8 mouse cellular contexts compared by ENCODE assay signal in the genomic region with DNA sequence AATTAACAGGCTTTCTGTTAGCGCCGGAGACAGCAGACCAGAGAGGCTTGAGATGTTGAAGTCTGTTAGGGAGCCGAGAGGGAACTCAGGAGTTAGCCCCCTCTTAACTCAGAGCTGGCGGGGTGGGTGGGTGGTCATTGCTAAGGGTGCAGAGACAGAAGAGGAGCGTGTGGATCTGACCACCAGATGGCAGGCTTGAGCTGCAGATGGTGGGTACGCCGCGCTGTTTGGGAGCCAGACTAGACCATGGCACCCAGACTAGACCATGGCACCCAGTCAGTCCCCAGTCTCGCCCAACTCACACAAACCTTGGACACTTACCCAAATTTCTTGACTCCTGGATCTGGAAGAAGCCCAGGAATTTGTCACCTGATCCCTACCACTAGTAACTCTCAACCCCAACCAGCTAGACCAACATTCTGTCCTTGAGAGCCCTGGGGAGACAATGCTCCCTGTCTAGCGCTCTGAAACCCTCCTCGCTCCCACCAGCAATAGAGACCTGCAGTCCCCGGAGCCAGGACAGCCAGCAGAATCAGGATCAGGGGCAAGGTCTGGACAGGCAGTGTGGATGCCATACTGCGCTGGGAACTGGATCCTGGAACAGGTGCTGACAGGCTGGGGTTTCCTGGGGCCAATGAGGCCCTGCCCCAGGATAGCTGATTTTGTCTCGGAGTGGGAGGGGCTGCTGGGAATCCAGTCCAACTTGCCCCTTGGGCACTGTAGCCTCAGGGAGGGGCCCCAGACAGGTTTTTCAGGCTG. TPM values are rescaled to one million over a fixed set of nuclear protein-coding genes. Genes with fewer than 3 reads are reported as not detected.
A peak's percentile ranks its signal among the peaks of the same experiment; 100 is the strongest.
DNase-seq lines count a peak whose midpoint lies in the region; ATAC-seq and TF ChIP-seq lines count a peak whose summit lies in the region.

No protein-coding gene starts in this region.

- WGBS in hindbrain, embryonic 12.5 days: 9% methylated on average over 14 of the region's 14 CpGs
- WGBS in lung, postnatal 0 days: 12% methylated on average over 14 of the region's 14 CpGs

- TF ChIP-seq CTCF in lung, postnatal 0 days (IDR thresholded peaks at IDR 0.05): peak; percentile 97

- H3K4me1 ChIP-seq in hindbrain, embryonic 12.5 days: peaks cover 34% of the 10 kb centered on the region
- H3K4me1 ChIP-seq in lung, postnatal 0 days (ENCODE audit: insufficient read depth, low read depth, low read length): no peaks in the 10 kb centered on the region

- no peak overlapping the region for H3K27ac ChIP-seq in hindbrain, embryonic 12.5 days
- H3K27ac ChIP-seq in lung, postnatal 0 days (ENCODE audit: low read length): no peak overlapping the region

- H3K27me3 ChIP-seq in hindbrain, embryonic 12.5 days: peaks cover 17% of the 10 kb centered on the region
- no peaks in the 10 kb centered on the region; the same call in 1 of the 2 replicates for H3K27me3 ChIP-seq in lung, postnatal 0 days (replicated peaks; ENCODE audit: insufficient read depth, low read length)

- peak; percentile 64 for DNase-seq in Muller cell, postnatal 12 days (ENCODE audit: inconsistent ontology term)
- peak; percentile 78 for DNase-seq in cerebellum, adult 9-11 months
- peak; percentile 60 to 85 for DNase-seq in frontal cortex, postnatal 10 days (ENCODE audit: low spot score in 2 of 2)
- DNase-seq in layer of hippocampus, adult 9-11 months: peak; percentile 77
- peak; percentile 87 for DNase-seq in lung, postnatal 0 days (ENCODE audit: low spot score)
- DNase-seq in ovary, postnatal 14 days (ENCODE audit: low spot score): peak; percentile 83
- peak; percentile 61 to 91 for DNase-seq in thymus, postnatal 10 days (ENCODE audit: low spot score in 2 of 2)

- H3K4me3 ChIP-seq in hindbrain, embryonic 12.5 days: no peak overlapping the region
- H3K4me3 ChIP-seq in lung, postnatal 0 days (ENCODE audit: low read depth, low read length): no peak overlapping the region

- peak overlapping the region; percentile 44; the same call in 1 of the 2 replicates for H3K9ac ChIP-seq in hindbrain, embryonic 12.5 days
- H3K9ac ChIP-seq in lung, postnatal 0 days (replicated peaks; ENCODE audit: low read depth): no peak overlapping the region

- no peaks in the 10 kb centered on the region for H3K36me3 ChIP-seq in hindbrain, embryonic 12.5 days
- no peaks in the 10 kb centered on the region for H3K36me3 ChIP-seq in lung, postnatal 0 days (ENCODE audit: insufficient read depth, low read length)

- no peaks in the 10 kb centered on the region for H3K9me3 ChIP-seq in hindbrain, embryonic 12.5 days (replicated peaks)
- no peaks in the 10 kb centered on the region for H3K9me3 ChIP-seq in lung, postnatal 0 days (ENCODE audit: low read length)

- H3K4me2 ChIP-seq in hindbrain, embryonic 12.5 days (replicated peaks): peak overlapping the region; percentile 11; the same call in 1 of the 2 replicates
- no peak overlapping the region for H3K4me2 ChIP-seq in lung, postnatal 0 days (replicated peaks; ENCODE audit: low read depth, low read length)

- ATAC-seq in hindbrain, embryonic 12.5 days (ENCODE audit: low FRiP score): 0 out of 2 replicates have a peak, but pooled peaks have one; percentile 46
- ATAC-seq in lung, postnatal 0 days: peak; percentile 90

- no peak for TF ChIP-seq EP300 in lung, postnatal 0 days (IDR thresholded peaks at IDR 0.05)

RNA-seq across cellular contexts. Expression of a gene that starts 0.5 kb away (rescaled TPM):
- polyA plus RNA-seq in hindbrain, embryonic 12.5 days (2016; fragmentation: Nextera tagmentation; extraction: Ambion mirVana): not detected in 2 replicates
- 2.2 and 2.3 TPM in 2 replicates for polyA plus RNA-seq in lung, postnatal 0 days (2015; fragmentation: Nextera tagmentation; extraction: Ambion mirVana)

RNA-seq across cellular contexts. Expression of a gene that starts 13.4 kb away (rescaled TPM):
- not detected in 2 replicates for polyA plus RNA-seq in hindbrain, embryonic 12.5 days (2016; fragmentation: Nextera tagmentation; extraction: Ambion mirVana)
- not detected in 2 replicates for polyA plus RNA-seq in lung, postnatal 0 days (2015; fragmentation: Nextera tagmentation; extraction: Ambion mirVana)

RNA-seq across cellular contexts. Expression of a gene that starts 28.3 kb away (rescaled TPM):
- 12.3 and 15.5 TPM in 2 replicates for polyA plus RNA-seq in hindbrain, embryonic 12.5 days (2016; fragmentation: Nextera tagmentation; extraction: Ambion mirVana)
- 10.7 and 12.3 TPM in 2 replicates for polyA plus RNA-seq in lung, postnatal 0 days (2015; fragmentation: Nextera tagmentation; extraction: Ambion mirVana)

RNA-seq across cellular contexts. Expression of a gene that starts 35.9 kb away (rescaled TPM):
- polyA plus RNA-seq in hindbrain, embryonic 12.5 days (2016; fragmentation: Nextera tagmentation; extraction: Ambion mirVana): 32.9 and 36.7 TPM in 2 replicates
- 24.2 and 24.5 TPM in 2 replicates for polyA plus RNA-seq in lung, postnatal 0 days (2015; fragmentation: Nextera tagmentation; extraction: Ambion mirVana)

RNA-seq across cellular contexts. Expression of a gene that starts 46.9 kb away (rescaled TPM):
- polyA plus RNA-seq in hindbrain, embryonic 12.5 days (2016; fragmentation: Nextera tagmentation; extraction: Ambion mirVana): 256 and 259 TPM in 2 replicates
- polyA plus RNA-seq in lung, postnatal 0 days (2015; fragmentation: Nextera tagmentation; extraction: Ambion mirVana): 133 and 136 TPM in 2 replicates
